8 mouse cellular contexts compared by ENCODE assay signal in the genomic region with DNA sequence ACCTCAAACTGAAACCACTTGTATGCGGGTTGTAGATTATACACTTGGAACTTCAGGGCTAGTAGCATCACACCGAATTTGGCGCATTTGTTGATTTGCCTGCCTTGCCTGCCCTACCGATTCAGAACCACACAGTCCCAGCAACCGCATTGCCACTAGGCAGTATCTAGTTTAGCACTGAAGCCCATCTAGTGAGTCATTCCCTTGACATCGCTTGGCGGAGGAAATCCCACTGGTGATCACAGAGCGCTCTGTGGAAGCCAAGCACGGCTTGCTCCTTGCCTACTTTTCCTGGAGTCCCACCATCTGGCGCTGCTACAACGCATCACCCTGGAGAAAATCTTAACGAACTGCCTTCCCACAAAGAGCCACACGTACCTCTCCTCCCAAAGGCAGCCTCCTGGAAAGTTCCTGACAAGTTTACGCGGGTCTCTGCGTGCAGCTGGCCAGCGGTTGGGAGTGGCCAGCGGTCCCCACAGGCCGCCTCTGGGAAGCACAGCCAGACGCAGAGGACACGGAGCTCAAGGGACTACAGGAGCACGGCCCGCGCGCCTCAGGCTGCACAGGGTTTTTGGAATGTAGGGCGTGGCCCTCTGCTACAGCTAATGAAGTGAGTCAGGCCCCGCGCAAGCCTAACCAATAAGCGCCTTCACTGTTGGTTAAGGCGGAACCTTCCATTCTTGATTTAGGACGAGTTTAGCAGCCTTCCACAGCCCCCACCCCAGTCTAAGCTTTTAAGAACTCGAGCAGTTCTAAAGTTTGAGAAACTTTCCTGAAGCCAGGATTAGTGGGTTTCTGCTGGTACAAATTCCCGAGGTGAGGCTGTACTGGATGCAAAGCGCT.
DNase-seq lines count a peak whose midpoint lies in the region; TF ChIP-seq lines count a peak whose summit lies in the region.

No protein-coding gene starts in this region.

- H3K27me3 ChIP-seq in cerebellum, adult 2 months (ENCODE audit: control insufficient read depth, insufficient read depth, low read length), result no peaks in the 10 kb centered on the region
- no peaks in the 10 kb centered on the region for H3K27me3 ChIP-seq in hindbrain, embryonic 10.5 days (ENCODE audit: insufficient read depth, poor library complexity, severe bottlenecking)

- H3K9me3 ChIP-seq in hindbrain, embryonic 10.5 days, result no peaks in the 10 kb centered on the region

- H3K4me1 ChIP-seq in cerebellum, adult 2 months (ENCODE audit: control insufficient read depth, insufficient read depth, low read length), result peaks cover 6% of the 10 kb centered on the region
- peaks cover 14% of the 10 kb centered on the region for H3K4me1 ChIP-seq in hindbrain, embryonic 10.5 days (replicated peaks)

- TF ChIP-seq POLR2A in cerebellum, adult 2 months (IDR thresholded peaks at IDR 0.05; ENCODE audit: borderline replicate concordance, insufficient read depth, low read length), result peak; percentile 15; the same call in 1 of the 2 replicates

- no peak for TF ChIP-seq CTCF in cerebellum, adult 2 months (IDR thresholded peaks at IDR 0.05; ENCODE audit: borderline replicate concordance, insufficient read depth, low read depth, low read length)

- WGBS in cerebellum, adult 2 months, result 9% methylated on average over 34 of the region's 34 CpGs
- WGBS in hindbrain, embryonic 10.5 days, result 4% methylated on average over 34 of the region's 34 CpGs

- no peaks in the 10 kb centered on the region for H3K36me3 ChIP-seq in hindbrain, embryonic 10.5 days

- DNase-seq in NIH3T3 (ENCODE audit: low read depth), result peak; percentile 95
- peak; percentile 57 to 69 for DNase-seq in cerebellum, adult 2 months
- DNase-seq in forelimb bud, embryonic 11.5 days (ENCODE audit: low read depth, low spot score), result peak; percentile 93
- peak; percentile 84 for DNase-seq in hindbrain, embryonic 10.5 days (ENCODE audit: low spot score)
- peak; percentile 24 for DNase-seq in left cerebral cortex, adult 11 months (ENCODE audit: low spot score)
- DNase-seq in lung, postnatal 36 days, result peak; percentile 97
- peak; percentile 80 for DNase-seq in right cerebral cortex, adult 18-20 months
- peak; percentile 90 for DNase-seq in urinary bladder, postnatal 14 days (ENCODE audit: low spot score)

- peak overlapping the region; percentile 29 for H3K4me3 ChIP-seq in cerebellum, adult 2 months (replicated peaks; ENCODE audit: insufficient read depth, low read depth, low read length)
- peak overlapping the region; percentile 56 for H3K4me3 ChIP-seq in hindbrain, embryonic 10.5 days

- H3K27ac ChIP-seq in cerebellum, adult 2 months (ENCODE audit: insufficient read depth, low read length), result no peak overlapping the region; the same call in 1 of the 2 replicates
- H3K27ac ChIP-seq in hindbrain, embryonic 10.5 days, result peak overlapping the region; percentile 84

Comparison
In these comparisons a context has a peak if more than half of its experiments do, and no peak if none do; other contexts are left out.
1. DNase-seq: peak in every context shown above with its lines; median percentile 97 in lung, postnatal 36 days; 95 in NIH3T3; 93 in forelimb bud, embryonic 11.5 days; 90 in urinary bladder, postnatal 14 days; 84 in hindbrain, embryonic 10.5 days; 80 in right cerebral cortex, adult 18-20 months; 63 in cerebellum, adult 2 months; 24 in left cerebral cortex, adult 11 months.